Mouse (Mus musculus) cerebellum, adult 2 months (tissue): ENCODE results near the gene Xylb.

Source experiments
- CTCF ChIP-seq: fragments of 200-500 bp; IDR thresholded peaks from 2 replicates; pipeline ENCODE4 v1.5.1; 2011; ENCODE audit warnings: low read depth, mild to moderate bottlenecking, control low read depth, low read length, moderate library complexity, borderline replicate concordance; ENCODE audit not compliant: insufficient read depth
- POLR2A ChIP-seq: fragments of 200-500 bp; IDR thresholded peaks from 2 replicates; pipeline ENCODE4 v1.6.1; 2011; ENCODE audit warnings: low read length, control low read depth, borderline replicate concordance; ENCODE audit not compliant: insufficient read depth

DNA sequence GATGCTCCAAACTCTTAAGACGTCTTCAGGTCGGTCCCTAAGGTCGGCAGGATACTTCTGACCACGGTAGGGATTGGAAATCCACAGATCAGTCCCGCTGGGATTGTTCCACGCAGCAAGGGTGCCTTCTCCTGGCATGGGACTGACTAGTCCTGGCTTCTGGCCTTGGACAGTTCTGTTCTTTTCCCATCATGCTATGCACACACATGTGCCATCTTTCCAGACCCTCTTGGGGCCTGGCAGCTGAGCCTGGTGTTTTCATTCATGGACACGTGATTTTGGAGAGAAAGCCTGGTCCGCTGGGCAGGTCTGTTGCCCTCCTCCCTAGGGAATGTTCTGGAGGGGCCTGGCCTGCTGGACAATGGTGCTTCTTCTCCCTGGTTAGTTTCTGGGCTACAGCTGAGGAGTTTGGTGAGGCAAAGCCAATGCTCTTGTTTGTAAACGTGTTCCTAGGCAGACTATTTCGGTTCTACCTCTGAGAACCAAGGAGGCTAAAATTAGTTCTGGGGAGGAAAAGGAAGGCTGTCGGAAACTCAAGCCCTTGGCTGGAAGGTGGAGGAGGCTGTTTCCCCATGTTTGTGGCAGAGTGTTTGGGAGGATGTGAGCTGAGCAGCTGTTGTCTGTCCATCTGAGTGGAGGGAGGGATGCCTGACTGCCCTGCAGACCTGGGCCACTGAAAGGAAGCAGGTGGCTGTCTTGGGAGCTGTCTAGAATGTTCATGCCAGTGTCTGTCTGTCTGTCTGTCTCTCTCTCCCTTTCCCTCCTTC, 51.9 kb downstream of the Xylb start:
- TF ChIP-seq CTCF, result no peak
- TF ChIP-seq POLR2A, result no peak
